Comparison of ENCODE assay signal across 21 mouse cellular contexts in genomic region chr15:12758461-12758860, GRCm38 (mm10). TPM values are rescaled to one million over a fixed set of nuclear protein-coding genes. Genes with fewer than 3 reads are reported as not detected.
A peak's percentile ranks its signal among the peaks of the same experiment; 100 is the strongest.
DNase-seq lines count a peak whose midpoint lies in the region; ATAC-seq and TF ChIP-seq lines count a peak whose summit lies in the region.
"Had no signal": no experiment of that assay in that cellular context is flagged by ENCODE, and none has a peak within 500 bp of the region (broad histone marks: within the 10 kb centered on the region; RNA-seq: fewer than 3 reads in every experiment).

No protein-coding gene starts in this region.

- H3K27me3 ChIP-seq in forebrain, postnatal 0 days (ENCODE audit: insufficient read depth, low read length) = no peaks in the 10 kb centered on the region
- H3K27me3 ChIP-seq in forebrain, embryonic 15.5 days = no peaks in the 10 kb centered on the region
- no peaks in the 10 kb centered on the region for H3K27me3 ChIP-seq in heart, embryonic 14.5 days (ENCODE audit: control insufficient read depth, insufficient read depth, low read length)
- H3K27me3 ChIP-seq in kidney, embryonic 15.5 days = no peaks in the 10 kb centered on the region
- H3K27me3 ChIP-seq: embryonic facial prominence, embryonic 13.5 days; hindbrain, embryonic 12.5 days; limb, embryonic 15.5 days; midbrain, embryonic 12.5 days; stomach, embryonic 15.5 days had no signal

- no peak overlapping the region for H3K4me2 ChIP-seq in forebrain, postnatal 0 days (ENCODE audit: low read depth)
- H3K4me2 ChIP-seq in forebrain, embryonic 15.5 days (replicated peaks) = no peak overlapping the region
- peak overlapping the region; percentile 15; the same call in 1 of the 2 replicates for H3K4me2 ChIP-seq in heart, embryonic 14.5 days (ENCODE audit: low read length)
- no peak overlapping the region for H3K4me2 ChIP-seq in kidney, embryonic 15.5 days
- H3K4me2 ChIP-seq: embryonic facial prominence, embryonic 13.5 days; hindbrain, embryonic 12.5 days; limb, embryonic 15.5 days; midbrain, embryonic 12.5 days; stomach, embryonic 15.5 days had no signal

- no peak overlapping the region for H3K9ac ChIP-seq in forebrain, postnatal 0 days
- H3K9ac ChIP-seq in forebrain, embryonic 15.5 days (replicated peaks) = no peak overlapping the region
- H3K9ac ChIP-seq in heart, embryonic 14.5 days (ENCODE audit: low read length) = no peak overlapping the region
- H3K9ac ChIP-seq in kidney, embryonic 15.5 days = no peak overlapping the region
- H3K9ac ChIP-seq: embryonic facial prominence, embryonic 13.5 days; hindbrain, embryonic 12.5 days; limb, embryonic 15.5 days; midbrain, embryonic 12.5 days; stomach, embryonic 15.5 days had no signal

- H3K9me3 ChIP-seq in forebrain, postnatal 0 days (ENCODE audit: low read length) = no peaks in the 10 kb centered on the region
- H3K9me3 ChIP-seq in forebrain, embryonic 15.5 days = no peaks in the 10 kb centered on the region
- H3K9me3 ChIP-seq in heart, embryonic 14.5 days (ENCODE audit: control insufficient read depth, low read length) = no peaks in the 10 kb centered on the region
- no peaks in the 10 kb centered on the region for H3K9me3 ChIP-seq in kidney, embryonic 15.5 days (replicated peaks)
- H3K9me3 ChIP-seq: embryonic facial prominence, embryonic 13.5 days; hindbrain, embryonic 12.5 days; limb, embryonic 15.5 days; midbrain, embryonic 12.5 days; stomach, embryonic 15.5 days had no signal

- no peak overlapping the region for H3K4me3 ChIP-seq in forebrain, postnatal 0 days (ENCODE audit: low read depth, low read length)
- H3K4me3 ChIP-seq in forebrain, embryonic 15.5 days = no peak overlapping the region
- no peak overlapping the region for H3K4me3 ChIP-seq in heart, embryonic 14.5 days (ENCODE audit: control insufficient read depth in 1 of 2, insufficient read depth in 1 of 2, low read depth in 1 of 2, low read length in 2 of 2)
- no peak overlapping the region for H3K4me3 ChIP-seq in kidney, embryonic 15.5 days (replicated peaks)
- H3K4me3 ChIP-seq: embryonic facial prominence, embryonic 13.5 days; hindbrain, embryonic 12.5 days; limb, embryonic 15.5 days; midbrain, embryonic 12.5 days; stomach, embryonic 15.5 days had no signal

- no peak for ATAC-seq in forebrain, postnatal 0 days
- no peak for ATAC-seq in forebrain, embryonic 15.5 days (replicated peaks)
- ATAC-seq in heart, embryonic 14.5 days (ENCODE audit: insufficient number of reproducible peaks, insufficient read depth, low FRiP score, low read depth) = peak; percentile 70
- ATAC-seq in kidney, embryonic 15.5 days (replicated peaks; ENCODE audit: low FRiP score) = no peak
- ATAC-seq: activated CD4-positive, CD25-positive, alpha-beta regulatory T cell, adult 4 months; intestine, embryonic 16.5 days; Patski had no signal

- no peak overlapping the region for H3K27ac ChIP-seq in forebrain, postnatal 0 days (ENCODE audit: low read depth, low read length)
- H3K27ac ChIP-seq in forebrain, embryonic 15.5 days (replicated peaks) = no peak overlapping the region
- H3K27ac ChIP-seq in heart, embryonic 14.5 days (replicated peaks in 1 of 2; ENCODE audit: control insufficient read depth in 1 of 2, insufficient read depth in 1 of 2, low read depth in 2 of 2, low read length in 2 of 2) = peak overlapping the region; percentile 83 to 84
- no peak overlapping the region for H3K27ac ChIP-seq in kidney, embryonic 15.5 days
- H3K27ac ChIP-seq: embryonic facial prominence, embryonic 13.5 days; hindbrain, embryonic 12.5 days; limb, embryonic 15.5 days; macrophage; midbrain, embryonic 12.5 days; stomach, embryonic 15.5 days had no signal

- DNase-seq in forebrain, postnatal 0 days = peak; percentile 9
- DNase-seq in retina, postnatal 1 day = peak; percentile 25
- DNase-seq in retina, embryonic 14.5 days (ENCODE audit: low spot score) = no peak
- DNase-seq in heart, postnatal 4 days = peak; percentile 88
- no peak for DNase-seq in frontal cortex, postnatal 10 days (ENCODE audit: low spot score in 2 of 2)
- DNase-seq: adrenal gland, postnatal 36 days; cerebellum, adult 9-10 months; gastrocnemius, postnatal 25 days; layer of hippocampus, adult 9-11 months had no signal

- H3K36me3 ChIP-seq in forebrain, postnatal 0 days (ENCODE audit: insufficient read depth) = no peaks in the 10 kb centered on the region
- H3K36me3 ChIP-seq in forebrain, embryonic 15.5 days = no peaks in the 10 kb centered on the region
- H3K36me3 ChIP-seq in heart, embryonic 14.5 days (ENCODE audit: control insufficient read depth, insufficient read depth, low read length) = no peaks in the 10 kb centered on the region
- H3K36me3 ChIP-seq in kidney, embryonic 15.5 days = no peaks in the 10 kb centered on the region
- H3K36me3 ChIP-seq: embryonic facial prominence, embryonic 13.5 days; hindbrain, embryonic 12.5 days; limb, embryonic 15.5 days; midbrain, embryonic 12.5 days; stomach, embryonic 15.5 days had no signal

- 38% methylated on average over 5 of the region's 5 CpGs for WGBS in forebrain, postnatal 0 days
- 50% methylated on average over 5 of the region's 5 CpGs for WGBS in forebrain, embryonic 15.5 days
- WGBS in heart, embryonic 14.5 days = 9% methylated on average over 5 of the region's 5 CpGs
- 59% methylated on average over 5 of the region's 5 CpGs for WGBS in kidney, embryonic 15.5 days

- TF ChIP-seq CTCF in forebrain, postnatal 0 days (IDR thresholded peaks at IDR 0.05; ENCODE audit: low read depth) = no peak

- no peaks in the 10 kb centered on the region for H3K4me1 ChIP-seq in forebrain, postnatal 0 days (ENCODE audit: insufficient read depth)
- no peaks in the 10 kb centered on the region for H3K4me1 ChIP-seq in forebrain, embryonic 15.5 days
- peaks cover 25 to 32% of the 10 kb centered on the region in 2 experiments for H3K4me1 ChIP-seq in heart, embryonic 14.5 days (ENCODE audit: control insufficient read depth in 2 of 2, insufficient read depth in 2 of 2, low read length in 2 of 2)
- peaks cover 16% of the 10 kb centered on the region for H3K4me1 ChIP-seq in kidney, embryonic 15.5 days
- H3K4me1 ChIP-seq: midbrain, embryonic 12.5 days; stomach, embryonic 15.5 days had no signal

RNA-seq across cellular contexts. Expression of gene Pdzd2, which starts 18.7 kb away (rescaled TPM):
- 18.9 and 27.9 TPM in 2 replicates for total RNA-seq in forebrain, postnatal 0 days (2014; rRNA removed)
- polyA plus RNA-seq in forebrain, postnatal 0 days (2015; fragmentation: Nextera tagmentation; extraction: Ambion mirVana) = 6.7 and 9.4 TPM in 2 replicates
- 9.2 and 10.3 TPM in 2 replicates for polyA plus RNA-seq in forebrain, embryonic 15.5 days (2015; fragmentation: Nextera tagmentation; extraction: Ambion mirVana)
- 16.8 and 18.7 TPM in 2 replicates for polyA plus RNA-seq in heart, embryonic 14.5 days (2014; fragmentation: Nextera tagmentation; extraction: Ambion mirVana)
- total RNA-seq in heart, postnatal 4 days (2021) = 100 to 1,000 TPM; 178 to 205 TPM
- 35.2 and 41.3 TPM in 2 replicates for polyA plus RNA-seq in kidney, embryonic 15.5 days (2015; fragmentation: Nextera tagmentation; extraction: Ambion mirVana)
- polyA plus RNA-seq: macrophage had no signal

Comparison
In these comparisons a context has a peak if more than half of its experiments do, and no peak if none do; other contexts are left out.
1. DNase-seq: peak in forebrain, postnatal 0 days (single experiment), retina, postnatal 1 day (single experiment) and heart, postnatal 4 days (single experiment); none in retina, embryonic 14.5 days (single experiment) and frontal cortex, postnatal 10 days (0 of 2).
2. H3K27ac ChIP-seq: peak in heart, embryonic 14.5 days (2 of 2); none in forebrain, postnatal 0 days (single experiment), forebrain, embryonic 15.5 days (single experiment) and kidney, embryonic 15.5 days (single experiment).